Mouse (Mus musculus): ENCODE measurements around the gene Ado. TPM values are rescaled to one million over a fixed set of nuclear protein-coding genes. Genes with fewer than 3 reads are reported as not detected.

Ado gene
- polyA plus RNA-seq, 1 experiment from 2014 or later: 40.6 TPM

DNA sequence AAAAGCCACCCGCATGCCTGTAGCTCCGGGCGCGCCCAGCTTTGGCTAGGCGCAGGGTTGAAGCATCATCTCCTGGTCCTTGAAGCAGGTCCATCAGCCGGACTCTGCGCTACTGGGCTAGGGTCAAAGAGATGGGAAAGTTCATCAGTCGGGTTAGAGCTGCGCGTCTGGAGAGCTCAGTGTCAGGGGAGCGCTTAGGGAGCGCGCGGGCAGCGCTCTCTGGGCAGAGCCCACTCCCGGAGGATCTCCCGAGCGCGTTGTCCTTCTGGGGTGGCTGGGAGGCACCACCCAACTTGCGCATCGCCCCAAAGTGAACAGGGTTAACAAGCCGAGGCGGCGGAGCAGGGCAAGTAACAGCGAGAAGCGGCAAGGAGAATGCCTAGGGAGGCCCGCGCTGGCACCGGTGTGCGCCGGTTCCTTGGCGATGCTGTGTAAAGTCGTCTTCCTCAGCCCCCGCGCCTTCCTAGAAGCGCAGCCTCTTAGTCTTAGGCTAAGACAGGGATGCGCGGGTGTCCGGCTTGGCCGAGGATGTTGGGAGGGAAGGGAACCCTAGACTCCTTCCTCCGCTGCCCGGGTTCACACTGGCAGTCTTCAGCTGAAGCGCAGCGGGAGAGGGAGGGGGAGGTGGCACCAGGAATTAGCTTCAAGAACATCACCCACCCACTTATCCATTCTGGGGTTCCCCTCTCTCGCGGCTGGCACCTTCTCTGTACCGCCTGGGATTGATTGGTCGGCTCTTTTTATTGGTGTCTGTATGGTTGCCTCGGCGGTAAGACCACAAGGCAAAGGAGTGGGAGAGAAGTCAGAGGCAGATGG, 10.0 kb downstream of the Ado start:
- H3K9ac ChIP-seq (ENCODE audit: low read depth, low read length): no peak overlapping the region
- H3K4me2 ChIP-seq: peak overlapping the region; percentile 99
- no peak overlapping the region for H3K27ac ChIP-seq (ENCODE audit: low read depth, low read length)
- peaks cover 14% of the 10 kb centered on the region for H3K4me1 ChIP-seq (replicated peaks; ENCODE audit: control insufficient read depth, insufficient read depth, low read length)
- ATAC-seq (replicated peaks; ENCODE audit: low FRiP score): no peak
- no peaks in the 10 kb centered on the region for H3K9me3 ChIP-seq (ENCODE audit: control insufficient read depth, low read length)
- WGBS: 3% methylated on average over 50 of the region's 50 CpGs
- no peaks in the 10 kb centered on the region for H3K36me3 ChIP-seq (ENCODE audit: control insufficient read depth, insufficient read depth, low read length)
- DNase-seq (ENCODE audit: low spot score): peak; percentile 46
- peaks cover 68% of the 10 kb centered on the region for H3K27me3 ChIP-seq (replicated peaks; ENCODE audit: control insufficient read depth, insufficient read depth, low read length)
- H3K4me3 ChIP-seq (ENCODE audit: low read depth, low read length): peak overlapping the region; percentile 71

GRCm38 (mm10) chr10:67538106-67538505, 10.6 kb downstream of the Ado start:
- Histone ChIP-seq H3K36me3 (ENCODE audit: control insufficient read depth, insufficient read depth, low read length) (no peaks in the 10 kb centered on the region), H3K9me3 (ENCODE audit: control insufficient read depth, low read length) (no peaks in the 10 kb centered on the region), H3K9ac (ENCODE audit: low read depth, low read length) (no peak overlapping the region), H3K27me3 (replicated peaks; ENCODE audit: control insufficient read depth, insufficient read depth, low read length) (peaks cover 75% of the 10 kb centered on the region), H3K27ac (ENCODE audit: low read depth, low read length) (no peak overlapping the region), H3K4me3 (ENCODE audit: low read depth, low read length) (peak overlapping the region; percentile 71), H3K4me1 (replicated peaks; ENCODE audit: control insufficient read depth, insufficient read depth, low read length) (peaks cover 14% of the 10 kb centered on the region), H3K4me2 (peak overlapping the region; percentile 99)
- WGBS: 2% methylated on average over 19 of the region's 19 CpGs
- DNase-seq (ENCODE audit: low spot score) (no peak), ATAC-seq (replicated peaks; ENCODE audit: low FRiP score) (no peak)

DNA sequence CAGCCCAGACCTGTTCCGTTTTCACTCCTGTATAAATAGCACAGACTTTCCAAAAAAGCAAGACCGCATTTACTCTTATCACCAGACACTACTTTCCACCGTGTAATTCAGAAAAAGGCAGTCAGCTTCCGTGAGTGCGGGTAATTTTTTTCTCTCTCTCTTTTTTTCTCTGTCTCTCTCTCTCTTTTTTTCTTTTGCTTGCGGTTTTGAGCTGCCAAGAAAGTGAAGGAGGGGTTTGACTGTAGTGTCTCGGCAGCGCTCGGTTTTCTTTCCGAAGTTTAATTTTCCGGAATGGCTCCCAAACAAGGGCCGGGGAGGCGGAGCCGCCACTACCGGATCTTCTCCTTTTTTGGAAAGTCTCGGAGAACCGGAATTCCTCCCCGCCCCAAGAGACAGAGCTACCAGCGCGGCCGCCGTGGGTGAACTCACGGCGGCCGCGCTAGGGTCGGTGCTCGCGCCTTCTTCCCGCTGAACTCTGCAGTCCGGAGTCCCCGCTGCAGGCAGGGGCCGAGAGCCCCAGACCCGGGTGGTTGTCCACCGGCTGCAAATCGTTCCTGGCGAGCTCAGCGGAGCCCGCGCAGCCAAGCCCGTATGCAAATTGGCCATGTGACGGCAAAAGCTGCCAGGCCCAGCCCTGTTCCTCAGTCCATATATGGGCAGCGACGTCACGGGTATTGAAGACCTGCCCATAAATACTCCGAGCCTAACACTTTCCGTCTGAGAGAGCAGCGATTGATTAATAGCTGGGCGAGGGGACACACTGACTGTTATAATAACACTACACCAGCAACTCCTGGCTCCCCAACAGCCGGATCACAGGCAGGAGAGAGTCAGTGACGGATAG, 11.4 kb downstream of the Ado start:
- H3K27ac ChIP-seq (ENCODE audit: low read depth, low read length): no peak overlapping the region
- DNase-seq (ENCODE audit: low spot score): peak; percentile 87
- H3K4me1 ChIP-seq (replicated peaks; ENCODE audit: control insufficient read depth, insufficient read depth, low read length): peaks cover 14% of the 10 kb centered on the region
- peaks cover 81% of the 10 kb centered on the region for H3K27me3 ChIP-seq (replicated peaks; ENCODE audit: control insufficient read depth, insufficient read depth, low read length)
- peak overlapping the region; percentile 63 for H3K9ac ChIP-seq (ENCODE audit: low read depth, low read length)
- under 1% methylated on average over 51 of the region's 51 CpGs for WGBS
- H3K36me3 ChIP-seq (ENCODE audit: control insufficient read depth, insufficient read depth, low read length): no peaks in the 10 kb centered on the region
- H3K9me3 ChIP-seq (ENCODE audit: control insufficient read depth, low read length): no peaks in the 10 kb centered on the region
- H3K4me3 ChIP-seq (ENCODE audit: low read depth, low read length): peak overlapping the region; percentile 71
- ATAC-seq (replicated peaks; ENCODE audit: low FRiP score): peak; percentile 92
- H3K4me2 ChIP-seq: peak overlapping the region; percentile 99

GRCm38 (mm10) chr10:67536621-67537141, 12.1 kb downstream of the Ado start:
- 2% methylated on average over 22 of the region's 32 CpGs for WGBS
- DNase-seq (ENCODE audit: low spot score) (no peak), ATAC-seq (replicated peaks; ENCODE audit: low FRiP score) (peak; percentile 21)
- H3K9me3 ChIP-seq (ENCODE audit: control insufficient read depth, low read length): no peaks in the 10 kb centered on the region
- peak overlapping the region; percentile 44 for H3K9ac ChIP-seq (ENCODE audit: low read depth, low read length)
- H3K4me1 ChIP-seq (replicated peaks; ENCODE audit: control insufficient read depth, insufficient read depth, low read length): peaks cover 14% of the 10 kb centered on the region
- H3K27me3 ChIP-seq (replicated peaks; ENCODE audit: control insufficient read depth, insufficient read depth, low read length): peaks cover 88% of the 10 kb centered on the region
- no peak overlapping the region for H3K27ac ChIP-seq (ENCODE audit: low read depth, low read length)
- H3K4me3 ChIP-seq (ENCODE audit: low read depth, low read length): peak overlapping the region; percentile 71
- peak overlapping the region; percentile 99 for H3K4me2 ChIP-seq
- H3K36me3 ChIP-seq (ENCODE audit: control insufficient read depth, insufficient read depth, low read length): no peaks in the 10 kb centered on the region

DNA sequence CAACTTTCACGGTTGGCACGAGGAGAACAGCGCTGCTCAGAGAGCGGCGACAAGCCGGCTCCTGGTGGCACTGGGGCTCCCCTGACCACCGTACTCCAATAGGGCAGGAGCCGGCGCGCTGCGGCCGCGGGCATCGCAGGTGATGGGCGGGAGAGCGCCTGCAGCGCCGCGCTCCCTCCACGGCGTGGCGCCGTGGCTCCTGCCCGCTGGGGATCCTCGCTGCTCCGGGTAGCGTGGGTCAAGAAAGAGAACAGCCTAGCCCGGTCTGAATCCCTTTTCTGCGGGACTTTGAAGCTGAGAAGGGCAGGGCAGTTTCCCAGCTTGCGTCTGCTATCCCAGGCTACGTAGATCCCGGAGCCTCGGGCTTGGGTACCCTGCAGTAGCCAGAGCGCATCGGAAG, 12.8 kb downstream of the Ado start:
- DNase-seq (ENCODE audit: low spot score) (peak; percentile 79), ATAC-seq (replicated peaks; ENCODE audit: low FRiP score) (peak; percentile 46; the same call in 1 of the 2 replicates)
- H3K36me3 ChIP-seq (ENCODE audit: control insufficient read depth, insufficient read depth, low read length): no peaks in the 10 kb centered on the region
- WGBS: under 1% methylated on average over 35 of the region's 35 CpGs
- H3K27ac ChIP-seq (ENCODE audit: low read depth, low read length): no peak overlapping the region
- peak overlapping the region; percentile 71 for H3K4me3 ChIP-seq (ENCODE audit: low read depth, low read length)
- H3K9me3 ChIP-seq (ENCODE audit: control insufficient read depth, low read length): no peaks in the 10 kb centered on the region
- H3K9ac ChIP-seq (ENCODE audit: low read depth, low read length): no peak overlapping the region
- peak overlapping the region; percentile 99 for H3K4me2 ChIP-seq
- peaks cover 14% of the 10 kb centered on the region for H3K4me1 ChIP-seq (replicated peaks; ENCODE audit: control insufficient read depth, insufficient read depth, low read length)
- peaks cover 86% of the 10 kb centered on the region for H3K27me3 ChIP-seq (replicated peaks; ENCODE audit: control insufficient read depth, insufficient read depth, low read length)

GRCm38 (mm10) chr10:67535256-67535655, 13.5 kb downstream of the Ado start, which contains the start of gene Egr2:
Egr2 (plus strand) TSS chr10:67535475.
- H3K9me3 ChIP-seq (ENCODE audit: control insufficient read depth, low read length): no peaks in the 10 kb centered on the region
- H3K4me1 ChIP-seq (replicated peaks; ENCODE audit: control insufficient read depth, insufficient read depth, low read length): peaks cover 14% of the 10 kb centered on the region
- no peak for ATAC-seq (replicated peaks; ENCODE audit: low FRiP score)
- under 1% methylated on average over 29 of the region's 37 CpGs for WGBS
- no peaks in the 10 kb centered on the region for H3K36me3 ChIP-seq (ENCODE audit: control insufficient read depth, insufficient read depth, low read length)
- H3K9ac ChIP-seq (ENCODE audit: low read depth, low read length): peak within 1 kb of the TSS; percentile 44; the same call in 1 of the 2 replicates
- peak within 1 kb of the TSS; percentile 71 for H3K4me3 ChIP-seq (ENCODE audit: low read depth, low read length)
- H3K4me2 ChIP-seq: peak within 1 kb of the TSS; percentile 99
- peaks cover 79% of the 10 kb centered on the region for H3K27me3 ChIP-seq (replicated peaks; ENCODE audit: control insufficient read depth, insufficient read depth, low read length)
- no peak for DNase-seq (ENCODE audit: low spot score)
- H3K27ac ChIP-seq (ENCODE audit: low read depth, low read length): no peak within 1 kb of the TSS

GRCm38 (mm10) chr10:67529769-67530168, 19.0 kb downstream of the Ado start:
- WGBS: 78% methylated on average over 4 of the region's 4 CpGs
- H3K27ac ChIP-seq (ENCODE audit: low read depth, low read length): no peak overlapping the region
- H3K9ac ChIP-seq (ENCODE audit: low read depth, low read length): no peak overlapping the region
- ATAC-seq (replicated peaks; ENCODE audit: low FRiP score) (no peak), DNase-seq (ENCODE audit: low spot score) (no peak)
- no peaks in the 10 kb centered on the region for H3K4me1 ChIP-seq (replicated peaks; ENCODE audit: control insufficient read depth, insufficient read depth, low read length)
- H3K4me2 ChIP-seq: no peak overlapping the region
- H3K9me3 ChIP-seq (ENCODE audit: control insufficient read depth, low read length): no peaks in the 10 kb centered on the region
- H3K27me3 ChIP-seq (replicated peaks; ENCODE audit: control insufficient read depth, insufficient read depth, low read length): peaks cover 35% of the 10 kb centered on the region
- H3K4me3 ChIP-seq (ENCODE audit: low read depth, low read length): no peak overlapping the region
- no peaks in the 10 kb centered on the region for H3K36me3 ChIP-seq (ENCODE audit: control insufficient read depth, insufficient read depth, low read length)

- no peak for DNase-seq (ENCODE audit: low spot score)
- peaks cover 2% of the 10 kb centered on the region; the same call in 1 of the 2 replicates for H3K27me3 ChIP-seq (replicated peaks; ENCODE audit: control insufficient read depth, insufficient read depth, low read length)
- no peak overlapping the region for H3K4me3 ChIP-seq (ENCODE audit: low read depth, low read length)
Observed at GRCm38 (mm10) chr10:67526435-67526834, 22.3 kb downstream of the Ado start.

More at GRCm38 (mm10) chr10:67526435-67526834, 22.3 kb downstream of the Ado start:
- WGBS: 81% methylated on average over 9 of the region's 9 CpGs
- Histone ChIP-seq H3K36me3 (ENCODE audit: control insufficient read depth, insufficient read depth, low read length) (no peaks in the 10 kb centered on the region), H3K9ac (ENCODE audit: low read depth, low read length) (no peak overlapping the region), H3K9me3 (ENCODE audit: control insufficient read depth, low read length) (no peaks in the 10 kb centered on the region), H3K4me1 (replicated peaks; ENCODE audit: control insufficient read depth, insufficient read depth, low read length) (no peaks in the 10 kb centered on the region), H3K4me2 (no peak overlapping the region), H3K27ac (ENCODE audit: low read depth, low read length) (no peak overlapping the region)
- no peak for ATAC-seq (replicated peaks; ENCODE audit: low FRiP score)

Measured in liver, embryonic 11.5 days (tissue).